Mouse (Mus musculus) liver, embryonic 14.5 days (tissue): ENCODE data around the gene Tmprss6.

Source experiments
- CTCF ChIP-seq: IDR thresholded peaks from 2 replicates; pipeline ENCODE4 v1.5.1; 2016; ENCODE audit warnings: antibody characterized with exemption, low read depth, control low read depth
- EP300 ChIP-seq: IDR thresholded peaks from 2 replicates; pipeline ENCODE4 v1.6.1; 2016; ENCODE audit warnings: antibody characterized with exemption, low read depth

DNA sequence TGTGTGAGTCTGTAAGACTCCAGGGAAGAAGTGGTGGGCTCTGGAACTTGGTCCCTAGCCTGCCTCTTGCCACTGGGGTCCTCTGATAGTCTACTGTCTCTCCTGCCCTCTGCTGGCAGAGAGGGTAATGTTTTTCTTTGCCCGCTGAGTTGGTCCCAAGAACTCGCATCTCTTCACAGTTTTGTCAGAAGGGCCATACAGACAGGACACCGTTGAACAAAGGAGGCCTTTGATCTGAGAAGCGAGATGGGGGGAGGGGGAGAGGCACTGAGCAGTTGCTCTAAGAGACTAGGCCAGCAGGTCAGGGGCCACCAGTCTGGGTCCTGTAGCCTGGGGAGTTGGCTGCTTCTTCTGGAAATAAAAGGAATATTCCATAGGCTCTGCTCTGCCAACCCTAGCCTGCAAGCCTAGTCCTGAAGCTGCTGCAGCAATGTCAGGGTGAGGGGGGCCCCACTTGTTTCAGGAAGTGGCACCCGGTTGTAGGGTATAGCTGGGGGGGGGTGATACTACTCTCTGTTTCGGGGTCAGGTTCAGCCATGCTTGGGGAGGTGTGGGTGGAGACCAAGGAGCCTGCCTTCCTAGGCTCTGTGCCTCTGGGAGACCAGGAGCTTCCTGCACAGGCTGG is 33.4 kb downstream of the Tmprss6 start:
- TF ChIP-seq EP300, result no peak
- TF ChIP-seq CTCF, result peak; percentile 70
